Mouse (Mus musculus) ES-E14 (cell line): ENCODE data around the gene Uqcrh.

Source experiments
- CHD2 ChIP-seq: IDR thresholded peaks from 2 replicates; pipeline ENCODE4 v1.6.1; 2014; ENCODE audit warnings: mild to moderate bottlenecking, low read depth, low read length, inconsistent platforms
- HCFC1 ChIP-seq: IDR thresholded peaks from 2 replicates; pipeline ENCODE4 v1.6.1; 2012; ENCODE audit warnings: low read length, inconsistent platforms, borderline replicate concordance; ENCODE audit not compliant: insufficient read depth
- ZC3H11A ChIP-seq: IDR thresholded peaks from 2 replicates; pipeline ENCODE4 v1.6.1; 2012; ENCODE audit warnings: low read depth, mild to moderate bottlenecking, inconsistent platforms, low read length, borderline replicate concordance
- ZNF384 ChIP-seq: IDR thresholded peaks from 2 replicates; pipeline ENCODE4 v1.6.1; 2012; ENCODE audit warnings: low read depth, low read length, inconsistent platforms

GRCm38 (mm10) chr4:116100959-116101358 is 26.1 kb upstream of the Uqcrh start:
- TF ChIP-seq ZNF384 (no peak), CHD2 (no peak), ZC3H11A (no peak), HCFC1 (no peak)
